Mouse (Mus musculus): ENCODE measurements at regions not wholly inside any gene's neighbourhood (a gene's known extent, or its start where the extent isn't known, plus 50 kb on each side); places are given as distances from the start of the nearest gene placed in this dataset.

- DNase-seq (ENCODE audit: inconsistent age in 2 of 2, low spot score in 1 of 2): no peak
These were observed 281.6 kb upstream of the Irx2 start for GRCm38 (mm10) chr13:72346944-72347586.

GRCm38 (mm10) chr13:72352641-72353181 is 275.9 kb upstream of the Irx2 start:
- DNase-seq (ENCODE audit: inconsistent age in 2 of 2, low spot score in 1 of 2): no peak

GRCm38 (mm10) chr13:72355297-72355696 is 273.3 kb upstream of the Irx2 start:
- DNase-seq (ENCODE audit: inconsistent age in 2 of 2, low spot score in 1 of 2): no peak

GRCm38 (mm10) chr13:72355821-72356220 is 272.8 kb upstream of the Irx2 start:
- DNase-seq (ENCODE audit: inconsistent age in 2 of 2, low spot score in 1 of 2): no peak

- no peak for DNase-seq (ENCODE audit: inconsistent age in 2 of 2, low spot score in 1 of 2)
These were observed 270.2 kb upstream of the Irx2 start for GRCm38 (mm10) chr13:72358243-72358904.

- DNase-seq (ENCODE audit: inconsistent age in 2 of 2, low spot score in 1 of 2): no peak
These were observed 262.9 kb upstream of the Irx2 start for GRCm38 (mm10) chr13:72365534-72366271.

GRCm38 (mm10) chr13:72366281-72366680 is 262.3 kb upstream of the Irx2 start:
- DNase-seq (ENCODE audit: inconsistent age in 2 of 2, low spot score in 1 of 2): no peak

GRCm38 (mm10) chr13:72370131-72370530 is 258.5 kb upstream of the Irx2 start:
- DNase-seq (ENCODE audit: inconsistent age in 2 of 2, low spot score in 1 of 2): no peak

- no peak for DNase-seq (ENCODE audit: inconsistent age in 2 of 2, low spot score in 1 of 2)
These were observed 257.6 kb upstream of the Irx2 start for GRCm38 (mm10) chr13:72370997-72371396.

- DNase-seq (ENCODE audit: inconsistent age in 2 of 2, low spot score in 1 of 2): no peak
These were observed 235.3 kb upstream of the Irx2 start for GRCm38 (mm10) chr13:72393366-72393765.

- no peak for DNase-seq (ENCODE audit: inconsistent age in 2 of 2, low spot score in 1 of 2)
These were observed 227.9 kb upstream of the Irx2 start for GRCm38 (mm10) chr13:72400677-72401076.

- DNase-seq (ENCODE audit: inconsistent age in 2 of 2, low spot score in 1 of 2): no peak
These were observed 219.2 kb upstream of the Irx2 start for GRCm38 (mm10) chr13:72409238-72409965.

- no peak for DNase-seq (ENCODE audit: inconsistent age in 2 of 2, low spot score in 1 of 2)
These were observed 216.0 kb upstream of the Irx2 start for GRCm38 (mm10) chr13:72412656-72413055.

GRCm38 (mm10) chr13:72416981-72417380 is 211.6 kb upstream of the Irx2 start:
- DNase-seq (ENCODE audit: inconsistent age in 2 of 2, low spot score in 1 of 2): no peak

GRCm38 (mm10) chr13:72417816-72418215 is 210.8 kb upstream of the Irx2 start:
- no peak for DNase-seq (ENCODE audit: inconsistent age in 2 of 2, low spot score in 1 of 2)

- no peak for DNase-seq (ENCODE audit: inconsistent age in 2 of 2, low spot score in 1 of 2)
These were observed 210.3 kb upstream of the Irx2 start for GRCm38 (mm10) chr13:72418285-72418684.

- no peak for DNase-seq (ENCODE audit: inconsistent age in 2 of 2, low spot score in 1 of 2)
These were observed 209.1 kb upstream of the Irx2 start for GRCm38 (mm10) chr13:72419532-72419931.

- DNase-seq (ENCODE audit: inconsistent age in 2 of 2, low spot score in 1 of 2): no peak
These were observed 202.7 kb upstream of the Irx2 start for GRCm38 (mm10) chr13:72425917-72426316.

- no peak for DNase-seq (ENCODE audit: inconsistent age in 2 of 2, low spot score in 1 of 2)
These were observed 183.3 kb upstream of the Irx2 start for GRCm38 (mm10) chr13:72445336-72445735.

- DNase-seq (ENCODE audit: inconsistent age in 2 of 2, low spot score in 1 of 2): no peak
These were observed 180.1 kb upstream of the Irx2 start for GRCm38 (mm10) chr13:72448458-72449058.

- no peak for DNase-seq (ENCODE audit: inconsistent age in 2 of 2, low spot score in 1 of 2)
These were observed 133.3 kb upstream of the Irx2 start for GRCm38 (mm10) chr13:72495353-72495752.
